Mouse (Mus musculus): ENCODE measurements around the gene Bysl. TPM values are rescaled to one million over a fixed set of nuclear protein-coding genes. Genes with fewer than 3 reads are reported as not detected.
A peak's percentile ranks its signal among the peaks of the same experiment; 100 is the strongest.

Gene Bysl
- total RNA-seq, 1 experiment from 2014 or later, result 18.3 TPM

- ATAC-seq (replicated peaks; ENCODE audit: low read depth, poor library complexity, severe bottlenecking), result peak; percentile 63
Observed at GRCm38 (mm10) chr17:47595248-47596161, 15.8 kb downstream of the Bysl start.

GRCm38 (mm10) chr17:47594969-47595247, 16.4 kb downstream of the Bysl start:
- ATAC-seq (replicated peaks; ENCODE audit: low read depth, poor library complexity, severe bottlenecking), result no peak

- ATAC-seq (replicated peaks; ENCODE audit: low read depth, poor library complexity, severe bottlenecking), result no peak
Observed at GRCm38 (mm10) chr17:47594183-47594968, 16.9 kb downstream of the Bysl start.

GRCm38 (mm10) chr17:47593854-47594182, 17.5 kb downstream of the Bysl start:
- ATAC-seq (replicated peaks; ENCODE audit: low read depth, poor library complexity, severe bottlenecking), result no peak

GRCm38 (mm10) chr17:47593215-47593853, 18.0 kb downstream of the Bysl start:
- peak; percentile 41 for ATAC-seq (replicated peaks; ENCODE audit: low read depth, poor library complexity, severe bottlenecking)

- no peak for ATAC-seq (replicated peaks; ENCODE audit: low read depth, poor library complexity, severe bottlenecking)
Observed at GRCm38 (mm10) chr17:47591073-47591472, 20.2 kb downstream of the Bysl start.

GRCm38 (mm10) chr17:47588517-47588916, 22.8 kb downstream of the Bysl start:
- no peak for ATAC-seq (replicated peaks; ENCODE audit: low read depth, poor library complexity, severe bottlenecking)

GRCm38 (mm10) chr17:47580962-47581361, 30.3 kb downstream of the Bysl start:
- ATAC-seq (replicated peaks; ENCODE audit: low read depth, poor library complexity, severe bottlenecking), result no peak

GRCm38 (mm10) chr17:47578655-47579054, 32.6 kb downstream of the Bysl start:
- ATAC-seq (replicated peaks; ENCODE audit: low read depth, poor library complexity, severe bottlenecking), result no peak; the same call in 1 of the 2 replicates

- ATAC-seq (replicated peaks; ENCODE audit: low read depth, poor library complexity, severe bottlenecking), result no peak
Observed at GRCm38 (mm10) chr17:47574830-47575229, 36.5 kb downstream of the Bysl start.

GRCm38 (mm10) chr17:47574028-47574427, 37.3 kb downstream of the Bysl start:
- no peak for ATAC-seq (replicated peaks; ENCODE audit: low read depth, poor library complexity, severe bottlenecking)

- no peak for ATAC-seq (replicated peaks; ENCODE audit: low read depth, poor library complexity, severe bottlenecking)
Observed at GRCm38 (mm10) chr17:47572436-47572835, 38.9 kb downstream of the Bysl start.

GRCm38 (mm10) chr17:47571621-47572020, 39.7 kb downstream of the Bysl start:
- ATAC-seq (replicated peaks; ENCODE audit: low read depth, poor library complexity, severe bottlenecking), result no peak

- no peak for ATAC-seq (replicated peaks; ENCODE audit: low read depth, poor library complexity, severe bottlenecking)
Observed at GRCm38 (mm10) chr17:47568951-47569527, 42.3 kb downstream of the Bysl start.

- no peak for ATAC-seq (replicated peaks; ENCODE audit: low read depth, poor library complexity, severe bottlenecking)
Observed at GRCm38 (mm10) chr17:47568389-47568788, 42.9 kb downstream of the Bysl start.

- peak; percentile 85 for ATAC-seq (replicated peaks; ENCODE audit: low read depth, poor library complexity, severe bottlenecking)
Observed at GRCm38 (mm10) chr17:47567271-47567670, 44.0 kb downstream of the Bysl start.

GRCm38 (mm10) chr17:47566133-47566532, 45.2 kb downstream of the Bysl start:
- ATAC-seq (replicated peaks; ENCODE audit: low read depth, poor library complexity, severe bottlenecking), result no peak

GRCm38 (mm10) chr17:47564612-47565011, 46.7 kb downstream of the Bysl start:
- ATAC-seq (replicated peaks; ENCODE audit: low read depth, poor library complexity, severe bottlenecking), result 0 out of 2 replicates have a peak, but pooled peaks have one; percentile 15

- no peak for ATAC-seq (replicated peaks; ENCODE audit: low read depth, poor library complexity, severe bottlenecking)
Observed at GRCm38 (mm10) chr17:47562875-47563274, 48.4 kb downstream of the Bysl start.

- no peak for ATAC-seq (replicated peaks; ENCODE audit: low read depth, poor library complexity, severe bottlenecking)
Observed at GRCm38 (mm10) chr17:47559726-47560125, 51.6 kb downstream of the Bysl start.

Measured in common myeloid progenitor, adult 5-6 weeks (primary cell).